Mouse (Mus musculus): Measurements from ENCODE around the gene Lrrc28. TPM values are rescaled to one million over a fixed set of nuclear protein-coding genes. Genes with fewer than 3 reads are reported as not detected.

Gene Lrrc28
- polyA plus RNA-seq, 1 experiment from 2014 or later = 21.1 TPM

- no peak for ATAC-seq
- H3K4me2 ChIP-seq (ENCODE audit: low read length) = no peak overlapping the region
- no peaks in the 10 kb centered on the region for H3K9me3 ChIP-seq (ENCODE audit: control insufficient read depth, low read length)
- H3K27me3 ChIP-seq (replicated peaks; ENCODE audit: control insufficient read depth, insufficient read depth, low read length) = no peaks in the 10 kb centered on the region
- no peaks in the 10 kb centered on the region for H3K36me3 ChIP-seq (ENCODE audit: control insufficient read depth, insufficient read depth, low read length)
- 76% methylated on average over 5 of the region's 5 CpGs for WGBS
- H3K27ac ChIP-seq (ENCODE audit: low read depth, low read length) = no peak overlapping the region
- no peak overlapping the region for H3K9ac ChIP-seq (ENCODE audit: low read depth, low read length)
- H3K4me1 ChIP-seq (ENCODE audit: control insufficient read depth, insufficient read depth, low read depth, low read length) = no peaks in the 10 kb centered on the region
- no peak overlapping the region for H3K4me3 ChIP-seq (ENCODE audit: low read length)
Observed at GRCm38 (mm10) chr7:67652211-67652610, 7.1 kb upstream of the Lrrc28 start.

- WGBS = 77% methylated on average over 4 of the region's 4 CpGs
- Histone ChIP-seq H3K27me3 (replicated peaks; ENCODE audit: control insufficient read depth, insufficient read depth, low read length) (no peaks in the 10 kb centered on the region), H3K4me2 (ENCODE audit: low read length) (peak overlapping the region; percentile 48; the same call in 1 of the 2 replicates), H3K36me3 (ENCODE audit: control insufficient read depth, insufficient read depth, low read length) (no peaks in the 10 kb centered on the region), H3K9me3 (ENCODE audit: control insufficient read depth, low read length) (no peaks in the 10 kb centered on the region), H3K4me3 (ENCODE audit: low read length) (no peak overlapping the region), H3K4me1 (ENCODE audit: control insufficient read depth, insufficient read depth, low read depth, low read length) (peaks cover 17% of the 10 kb centered on the region), H3K9ac (ENCODE audit: low read depth, low read length) (no peak overlapping the region), H3K27ac (ENCODE audit: low read depth, low read length) (no peak overlapping the region)
- ATAC-seq = no peak
Observed at GRCm38 (mm10) chr7:67648376-67648775, 3.3 kb upstream of the Lrrc28 start.

- Histone ChIP-seq H3K4me1 (ENCODE audit: control insufficient read depth, insufficient read depth, low read depth, low read length) (peaks cover 19% of the 10 kb centered on the region), H3K27ac (ENCODE audit: low read depth, low read length) (peak within 1 kb of the TSS; percentile 88), H3K9ac (ENCODE audit: low read depth, low read length) (peak within 1 kb of the TSS; percentile 69), H3K36me3 (ENCODE audit: control insufficient read depth, insufficient read depth, low read length) (no peaks in the 10 kb centered on the region), H3K9me3 (ENCODE audit: control insufficient read depth, low read length) (no peaks in the 10 kb centered on the region), H3K4me3 (ENCODE audit: low read length) (peak within 1 kb of the TSS; percentile 94), H3K4me2 (ENCODE audit: low read length) (peak within 1 kb of the TSS; percentile 80), H3K27me3 (replicated peaks; ENCODE audit: control insufficient read depth, insufficient read depth, low read length) (no peaks in the 10 kb centered on the region)
- ATAC-seq = no peak
- WGBS = under 1% methylated on average over 5 of the region's 5 CpGs
Observed at GRCm38 (mm10) chr7:67647277-67647676, 2.2 kb upstream of the Lrrc28 start, which contains the start of gene Ttc23. Gene Ttc23, plus strand, starts transcription at chr7:67647410.

- Histone ChIP-seq H3K36me3 (ENCODE audit: control insufficient read depth, insufficient read depth, low read length) (no peaks in the 10 kb centered on the region), H3K9me3 (ENCODE audit: control insufficient read depth, low read length) (no peaks in the 10 kb centered on the region), H3K27me3 (replicated peaks; ENCODE audit: control insufficient read depth, insufficient read depth, low read length) (no peaks in the 10 kb centered on the region), H3K9ac (ENCODE audit: low read depth, low read length) (peak overlapping the region; percentile 69), H3K4me2 (ENCODE audit: low read length) (peak overlapping the region; percentile 80), H3K4me1 (ENCODE audit: control insufficient read depth, insufficient read depth, low read depth, low read length) (peaks cover 19% of the 10 kb centered on the region), H3K27ac (ENCODE audit: low read depth, low read length) (peak overlapping the region; percentile 88), H3K4me3 (ENCODE audit: low read length) (peak overlapping the region; percentile 94)
- WGBS = 5% methylated on average over 6 of the region's 6 CpGs
- ATAC-seq = no peak
Observed at GRCm38 (mm10) chr7:67646131-67646530, 1.1 kb upstream of the Lrrc28 start.

- H3K4me3 ChIP-seq (ENCODE audit: low read length) = peak overlapping the region; percentile 94
- 1% methylated on average over 15 of the region's 15 CpGs for WGBS
- H3K27ac ChIP-seq (ENCODE audit: low read depth, low read length) = peak overlapping the region; percentile 88
- H3K4me1 ChIP-seq (ENCODE audit: control insufficient read depth, insufficient read depth, low read depth, low read length) = peaks cover 19% of the 10 kb centered on the region
- H3K27me3 ChIP-seq (replicated peaks; ENCODE audit: control insufficient read depth, insufficient read depth, low read length) = no peaks in the 10 kb centered on the region
- peak overlapping the region; percentile 69 for H3K9ac ChIP-seq (ENCODE audit: low read depth, low read length)
- H3K36me3 ChIP-seq (ENCODE audit: control insufficient read depth, insufficient read depth, low read length) = no peaks in the 10 kb centered on the region
- H3K4me2 ChIP-seq (ENCODE audit: low read length) = peak overlapping the region; percentile 80
- ATAC-seq = no peak
- H3K9me3 ChIP-seq (ENCODE audit: control insufficient read depth, low read length) = no peaks in the 10 kb centered on the region
Observed at GRCm38 (mm10) chr7:67645681-67646014, 580 bp upstream of the Lrrc28 start.

GRCm38 (mm10) chr7:67644291-67644690 is 777 bp downstream of the Lrrc28 start:
- Histone ChIP-seq H3K9ac (ENCODE audit: low read depth, low read length) (peak overlapping the region; percentile 90), H3K4me1 (ENCODE audit: control insufficient read depth, insufficient read depth, low read depth, low read length) (peaks cover 19% of the 10 kb centered on the region), H3K36me3 (ENCODE audit: control insufficient read depth, insufficient read depth, low read length) (no peaks in the 10 kb centered on the region), H3K4me3 (ENCODE audit: low read length) (peak overlapping the region; percentile 94), H3K4me2 (ENCODE audit: low read length) (peak overlapping the region; percentile 66), H3K27me3 (replicated peaks; ENCODE audit: control insufficient read depth, insufficient read depth, low read length) (no peaks in the 10 kb centered on the region), H3K9me3 (ENCODE audit: control insufficient read depth, low read length) (no peaks in the 10 kb centered on the region), H3K27ac (ENCODE audit: low read depth, low read length) (no peak overlapping the region)
- ATAC-seq = no peak
- 41% methylated on average over 8 of the region's 8 CpGs for WGBS

- Histone ChIP-seq H3K4me3 (ENCODE audit: low read length) (no peak overlapping the region), H3K4me2 (ENCODE audit: low read length) (no peak overlapping the region), H3K4me1 (ENCODE audit: control insufficient read depth, insufficient read depth, low read depth, low read length) (peaks cover 19% of the 10 kb centered on the region), H3K27me3 (replicated peaks; ENCODE audit: control insufficient read depth, insufficient read depth, low read length) (no peaks in the 10 kb centered on the region), H3K27ac (ENCODE audit: low read depth, low read length) (no peak overlapping the region), H3K36me3 (ENCODE audit: control insufficient read depth, insufficient read depth, low read length) (no peaks in the 10 kb centered on the region), H3K9me3 (ENCODE audit: control insufficient read depth, low read length) (no peaks in the 10 kb centered on the region), H3K9ac (ENCODE audit: low read depth, low read length) (no peak overlapping the region)
- WGBS = 94% methylated on average over 9 of the region's 9 CpGs
- ATAC-seq = no peak
Observed at GRCm38 (mm10) chr7:67642955-67643354, 2.1 kb downstream of the Lrrc28 start.

GRCm38 (mm10) chr7:67639006-67639405 is 6.1 kb downstream of the Lrrc28 start:
- 30% methylated on average over 3 of the region's 3 CpGs for WGBS
- Histone ChIP-seq H3K4me1 (ENCODE audit: control insufficient read depth, insufficient read depth, low read depth, low read length) (peaks cover 6% of the 10 kb centered on the region), H3K4me3 (ENCODE audit: low read length) (no peak overlapping the region), H3K9me3 (ENCODE audit: control insufficient read depth, low read length) (no peaks in the 10 kb centered on the region), H3K36me3 (ENCODE audit: control insufficient read depth, insufficient read depth, low read length) (no peaks in the 10 kb centered on the region), H3K9ac (ENCODE audit: low read depth, low read length) (no peak overlapping the region), H3K27me3 (replicated peaks; ENCODE audit: control insufficient read depth, insufficient read depth, low read length) (no peaks in the 10 kb centered on the region), H3K27ac (ENCODE audit: low read depth, low read length) (no peak overlapping the region), H3K4me2 (ENCODE audit: low read length) (no peak overlapping the region)
- ATAC-seq = no peak

- no peaks in the 10 kb centered on the region for H3K27me3 ChIP-seq (replicated peaks; ENCODE audit: control insufficient read depth, insufficient read depth, low read length)
- no peaks in the 10 kb centered on the region for H3K9me3 ChIP-seq (ENCODE audit: control insufficient read depth, low read length)
- no peaks in the 10 kb centered on the region for H3K4me1 ChIP-seq (ENCODE audit: control insufficient read depth, insufficient read depth, low read depth, low read length)
- H3K27ac ChIP-seq (ENCODE audit: low read depth, low read length) = no peak overlapping the region
- 85% methylated on average over 2 of the region's 2 CpGs for WGBS
- no peak overlapping the region for H3K4me3 ChIP-seq (ENCODE audit: low read length)
- no peak for ATAC-seq
- no peak overlapping the region for H3K9ac ChIP-seq (ENCODE audit: low read depth, low read length)
- H3K4me2 ChIP-seq (ENCODE audit: low read length) = no peak overlapping the region
- H3K36me3 ChIP-seq (ENCODE audit: control insufficient read depth, insufficient read depth, low read length) = no peaks in the 10 kb centered on the region
Observed at GRCm38 (mm10) chr7:67636161-67636560, 8.9 kb downstream of the Lrrc28 start.

GRCm38 (mm10) chr7:67634210-67634609 is 10.9 kb downstream of the Lrrc28 start:
- Histone ChIP-seq H3K27me3 (replicated peaks; ENCODE audit: control insufficient read depth, insufficient read depth, low read length) (no peaks in the 10 kb centered on the region), H3K9me3 (ENCODE audit: control insufficient read depth, low read length) (no peaks in the 10 kb centered on the region), H3K4me1 (ENCODE audit: control insufficient read depth, insufficient read depth, low read depth, low read length) (no peaks in the 10 kb centered on the region), H3K4me3 (ENCODE audit: low read length) (no peak overlapping the region), H3K9ac (ENCODE audit: low read depth, low read length) (no peak overlapping the region), H3K27ac (ENCODE audit: low read depth, low read length) (no peak overlapping the region), H3K4me2 (ENCODE audit: low read length) (no peak overlapping the region), H3K36me3 (ENCODE audit: control insufficient read depth, insufficient read depth, low read length) (no peaks in the 10 kb centered on the region)
- ATAC-seq = no peak
- 99% methylated on average over 3 of the region's 3 CpGs for WGBS
